Mouse (Mus musculus) pancreas, adult 10 weeks (tissue): ENCODE data around the gene Qrfp. TPM values are rescaled to one million over a fixed set of nuclear protein-coding genes. Genes with fewer than 3 reads are reported as not detected.

Experiments
- polyA plus RNA-seq: library from polyadenylated mRNA; stranded (reverse); fragments of 350-450 nt; fragmentation: Illumina TruSeq; extraction: RNeasy Lipid Tissue Mini Kit (QIAGEN cat#74804); gene quantifications from one replicate; pipeline ENCODE4 v1.2.3, GENCODE M21; 2015; ENCODE audit warnings: low read depth, low replicate concordance; ENCODE audit not compliant: insufficient read depth

Qrfp gene
- polyA plus RNA-seq = not detected

GRCm38 (mm10) chr2:31810444-31810843 lies at the start of gene Qrfp:
Gene Qrfp, minus strand, starts transcription at chr2:31810580.

DNA sequence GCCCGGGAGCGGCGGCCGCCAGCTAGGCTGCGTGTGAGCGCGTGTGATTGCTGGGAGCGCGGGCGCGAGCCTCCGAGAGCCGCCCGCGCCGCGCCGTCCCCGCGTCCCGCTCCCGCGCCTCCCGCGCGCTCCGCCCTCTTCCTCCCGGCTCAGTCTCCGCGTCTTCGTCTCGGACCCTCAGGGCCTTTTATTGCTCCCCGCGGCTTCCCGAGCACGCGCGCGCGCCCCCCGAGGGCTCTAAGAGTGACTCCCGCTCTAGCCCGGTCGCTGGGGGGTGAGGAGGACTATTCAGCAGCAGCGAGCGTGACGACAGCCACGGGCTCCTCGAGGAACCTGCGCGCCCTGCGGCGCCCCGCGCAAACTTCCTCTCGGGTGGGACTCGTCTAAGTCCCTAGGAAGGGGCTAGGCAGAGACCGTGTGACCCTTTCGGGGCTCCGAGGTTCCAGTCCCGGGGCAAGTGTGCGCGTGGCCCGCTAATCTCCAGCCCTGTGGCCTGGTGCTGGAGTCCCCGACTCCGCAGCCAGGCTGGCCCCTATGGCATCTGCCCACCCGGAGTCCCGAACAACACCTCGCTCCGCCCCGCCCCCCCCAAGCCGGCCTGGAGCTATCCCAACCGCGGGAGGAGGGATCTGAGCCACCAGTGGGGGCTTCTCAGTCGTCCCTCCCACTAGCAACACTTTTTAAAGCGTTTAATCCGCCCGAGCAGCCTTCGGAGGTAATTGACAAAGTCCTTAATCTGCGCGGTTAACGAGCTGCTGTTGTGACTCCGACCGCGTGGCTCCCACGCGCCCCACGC lies 35.7 kb upstream of the Qrfp start, which contains the start of gene Fibcd1:
TSS of gene Fibcd1 (minus strand) at position 110 of the 796 bp plus-strand sequence.

Other genes with a start within 250 kb of the Qrfp start
- gene Fubp3, start 237.9 kb downstream of the Qrfp start, polyA plus RNA-seq = 7.0 TPM
- not detected for gene Prdm12, start 170.5 kb downstream of the Qrfp start, polyA plus RNA-seq
- gene Exosc2, start 139.9 kb downstream of the Qrfp start, polyA plus RNA-seq = 6.2 TPM
- 7.9 TPM for gene Abl1, start 122.2 kb downstream of the Qrfp start, polyA plus RNA-seq
- gene Fibcd1, start 35.4 kb upstream of the Qrfp start, polyA plus RNA-seq = not detected
- 2.5 TPM for gene Lamc3, start 76.7 kb upstream of the Qrfp start, polyA plus RNA-seq
- 1.7 TPM for gene Aif1l, start 139.6 kb upstream of the Qrfp start, polyA plus RNA-seq
- 11.9 TPM for gene Nup214, start 163.9 kb upstream of the Qrfp start, polyA plus RNA-seq